Mouse (Mus musculus): Measurements from ENCODE around the gene Cwc25.

DNA sequence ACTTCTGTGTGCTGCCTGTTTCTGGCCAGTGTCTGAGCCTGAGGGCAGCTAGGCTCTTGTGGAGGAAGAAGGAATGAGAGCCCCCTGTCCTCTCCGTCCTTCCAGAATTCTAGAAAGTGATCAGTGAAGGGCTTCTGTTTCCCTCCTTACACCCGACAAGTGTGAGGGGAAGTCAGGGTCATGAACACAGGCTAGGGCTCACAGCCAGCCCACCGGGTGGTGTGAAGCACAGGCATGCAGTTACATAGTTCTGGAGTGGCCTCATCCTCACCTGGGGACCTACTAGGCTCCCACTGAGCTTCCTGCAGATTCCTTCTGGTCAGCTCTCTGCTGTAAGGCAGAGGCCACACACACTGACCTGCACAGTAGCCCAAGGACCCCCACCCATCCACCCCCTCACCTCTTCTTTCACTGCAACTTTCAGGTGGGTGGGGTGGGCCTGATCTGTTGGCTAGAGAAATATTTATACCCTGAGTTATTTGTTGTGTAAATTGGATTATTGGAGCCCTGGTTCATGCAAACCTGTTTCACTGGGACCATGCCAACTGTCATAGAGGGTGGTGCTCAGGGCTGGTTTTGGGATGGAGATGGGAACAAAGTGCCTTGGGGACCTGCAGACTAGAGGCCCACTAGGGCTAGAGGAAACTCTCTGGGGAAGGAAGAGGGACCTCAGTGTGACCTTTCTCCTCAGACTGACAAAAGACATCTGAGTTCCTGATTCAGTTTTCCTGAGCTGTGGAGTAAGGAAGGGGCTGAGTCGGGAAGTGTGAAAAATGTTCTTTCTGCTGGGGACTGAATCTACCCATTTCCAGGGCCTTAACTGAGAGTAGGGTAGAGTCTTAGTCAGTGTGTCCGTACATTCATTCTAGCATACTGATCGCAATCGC, 43.1 kb upstream of the Cwc25 start:
- TF ChIP-seq EP300 (IDR thresholded peaks at IDR 0.05) = no peak
- TF ChIP-seq CTCF (IDR thresholded peaks at IDR 0.05) = no peak
